Mouse (Mus musculus): ENCODE results near the gene Pbx1.

- no peak for TF ChIP-seq CTCF (IDR thresholded peaks at IDR 0.05 in 2 of 3, conservative IDR thresholded peaks at IDR 0.05 in 1 of 3; ENCODE audit: control insufficient read depth in 1 of 3, insufficient read depth in 1 of 3, low read depth in 2 of 3, low read length in 3 of 3, poor library complexity in 1 of 3, severe bottlenecking in 1 of 3)
- TF ChIP-seq POLR2AphosphoS5 (IDR thresholded peaks at IDR 0.05; ENCODE audit: borderline replicate concordance, low read depth, low read length), result no peak
- TF ChIP-seq POLR2A (IDR thresholded peaks at IDR 0.05; ENCODE audit: control insufficient read depth in 1 of 2, insufficient read depth in 1 of 2, low read depth in 1 of 2, low read length in 2 of 2, poor library complexity in 1 of 2), result no peak
- no peak for TF ChIP-seq EP300 (IDR thresholded peaks at IDR 0.05; ENCODE audit: low read depth in 1 of 2, low read length in 2 of 2)
- no peak for TF ChIP-seq SIN3A (IDR thresholded peaks at IDR 0.05; ENCODE audit: low read length)
- no peak for TF ChIP-seq GABPA (IDR thresholded peaks at IDR 0.05; ENCODE audit: low read depth, low read length)
- no peak for TF ChIP-seq SMC3 (IDR thresholded peaks at IDR 0.05; ENCODE audit: low read depth, low read length)
Measured at GRCm38 (mm10) chr1:168224218-168224617, 207.9 kb downstream of the Pbx1 start.

Measured in MEL (cell line).